Mouse (Mus musculus): Measurements from ENCODE around the gene Grip1.
A peak's percentile ranks its signal among the peaks of the same experiment; 100 is the strongest.

Grip1 gene

DNA sequence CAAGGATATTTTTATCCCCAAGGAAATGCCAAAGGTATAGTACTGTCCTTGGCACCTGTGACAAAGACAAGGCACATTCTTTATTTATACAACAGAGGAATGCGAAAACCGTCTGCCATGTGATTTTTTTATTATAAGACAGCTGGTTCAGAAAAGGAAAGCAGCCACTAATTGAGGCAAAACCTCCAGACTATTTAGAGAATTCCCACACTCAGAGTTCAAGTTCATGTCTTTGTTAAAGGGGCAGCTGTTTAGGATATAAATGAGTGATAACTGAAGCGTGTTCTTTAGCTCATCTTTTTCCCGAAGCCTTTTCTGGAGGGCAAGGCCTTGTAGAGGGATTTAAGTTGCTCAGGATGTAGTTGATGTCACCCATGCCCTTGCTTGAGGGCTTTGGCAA, 126.4 kb downstream of the Grip1 start:
- DNase-seq: no peak

DNA sequence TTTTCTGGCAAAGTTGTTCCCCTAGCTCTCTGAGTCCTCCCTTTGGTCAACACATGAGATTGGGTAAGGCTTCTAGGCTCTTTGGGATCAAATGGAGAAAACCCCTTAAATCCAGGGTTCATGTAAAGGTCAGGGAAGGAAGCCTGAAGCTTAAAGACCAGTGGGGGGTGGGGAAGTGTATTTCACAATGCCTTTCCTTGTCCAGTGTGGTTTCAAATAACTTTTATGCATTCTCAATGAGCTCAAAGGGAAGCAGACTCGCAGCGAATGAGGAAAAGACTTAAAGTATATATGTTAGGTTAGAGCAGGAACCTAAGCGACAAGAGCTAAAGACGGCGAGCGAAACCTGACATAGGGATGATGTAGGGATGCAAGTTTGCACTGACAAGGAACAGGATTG, 131.0 kb downstream of the Grip1 start:
- DNase-seq: no peak

DNA sequence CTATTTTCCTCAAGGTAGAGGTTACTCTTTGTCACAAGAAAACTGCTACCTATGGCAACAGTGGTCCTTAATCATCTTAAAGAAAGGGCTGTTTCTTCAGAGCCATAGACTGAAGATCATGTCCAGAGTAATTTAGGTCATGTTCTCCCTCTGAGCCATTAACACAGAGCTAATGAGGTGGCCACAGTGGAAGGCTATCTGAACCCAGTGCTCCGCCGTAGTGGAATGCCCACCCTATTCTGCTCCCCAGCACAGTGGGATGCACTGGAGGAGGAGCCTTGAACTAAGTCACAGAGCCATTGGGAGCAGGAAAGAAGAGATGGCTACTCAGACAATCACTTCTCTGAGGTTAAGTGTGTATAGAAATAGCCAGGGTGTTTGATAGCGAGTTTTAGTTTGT, 133.3 kb downstream of the Grip1 start:
- DNase-seq: no peak

DNA sequence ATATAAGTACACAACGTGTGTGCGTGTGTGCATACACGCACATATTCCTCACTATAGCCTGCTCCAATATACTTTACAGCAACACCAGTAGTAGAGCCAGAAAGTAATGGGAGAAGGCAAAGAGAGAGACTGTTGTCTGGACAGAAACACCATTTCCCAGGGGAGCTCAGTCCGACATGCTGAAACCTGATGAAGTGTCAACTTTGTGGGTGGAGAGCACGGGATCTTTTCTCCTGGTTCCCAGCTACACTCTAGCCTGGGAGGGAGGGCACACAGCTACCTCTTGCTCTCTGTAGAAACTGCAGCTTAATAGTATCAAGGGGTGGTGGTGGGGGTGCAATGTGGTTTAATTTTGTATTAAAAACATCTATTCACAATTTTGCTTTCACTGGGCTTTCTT, 143.2 kb downstream of the Grip1 start:
- DNase-seq: no peak

DNA sequence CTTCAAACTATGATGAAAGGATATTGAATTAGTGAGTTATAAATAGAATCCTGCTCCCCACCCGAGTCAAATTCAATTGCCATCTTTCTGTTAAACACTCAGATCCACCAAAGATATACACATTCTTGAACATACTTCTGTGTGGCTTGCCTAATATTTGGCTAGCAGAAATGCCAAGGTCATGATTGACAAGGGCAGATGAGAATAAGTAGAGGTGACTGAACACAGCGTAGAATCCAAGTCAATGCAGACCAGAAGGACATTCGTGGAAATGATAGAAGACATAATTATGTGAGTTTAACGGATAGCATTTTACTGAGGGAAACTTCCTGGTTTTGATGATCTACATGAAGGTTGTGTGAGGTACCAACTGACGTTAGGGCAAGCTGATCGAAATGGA, 153.9 kb downstream of the Grip1 start:
- no peak for DNase-seq

DNA sequence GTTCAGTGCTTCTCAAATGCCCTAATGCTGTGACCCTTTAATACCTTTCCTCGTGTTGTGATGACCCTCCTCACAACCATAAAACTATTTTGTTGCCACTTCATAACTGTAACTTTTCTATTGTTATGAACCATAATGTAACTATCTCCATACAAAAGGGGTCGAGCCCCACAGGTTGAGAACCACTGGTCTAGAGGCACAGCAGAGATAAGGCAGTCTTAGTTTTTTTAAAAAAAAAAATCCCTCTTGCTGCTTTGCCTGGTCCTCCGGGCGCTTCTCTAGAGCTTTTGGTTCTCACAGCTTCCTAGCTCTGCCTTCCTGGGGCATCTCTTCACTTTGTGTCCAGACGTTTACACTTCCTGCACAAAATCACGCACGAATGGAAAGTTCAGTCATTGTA, 155.4 kb downstream of the Grip1 start:
- no peak for DNase-seq

DNA sequence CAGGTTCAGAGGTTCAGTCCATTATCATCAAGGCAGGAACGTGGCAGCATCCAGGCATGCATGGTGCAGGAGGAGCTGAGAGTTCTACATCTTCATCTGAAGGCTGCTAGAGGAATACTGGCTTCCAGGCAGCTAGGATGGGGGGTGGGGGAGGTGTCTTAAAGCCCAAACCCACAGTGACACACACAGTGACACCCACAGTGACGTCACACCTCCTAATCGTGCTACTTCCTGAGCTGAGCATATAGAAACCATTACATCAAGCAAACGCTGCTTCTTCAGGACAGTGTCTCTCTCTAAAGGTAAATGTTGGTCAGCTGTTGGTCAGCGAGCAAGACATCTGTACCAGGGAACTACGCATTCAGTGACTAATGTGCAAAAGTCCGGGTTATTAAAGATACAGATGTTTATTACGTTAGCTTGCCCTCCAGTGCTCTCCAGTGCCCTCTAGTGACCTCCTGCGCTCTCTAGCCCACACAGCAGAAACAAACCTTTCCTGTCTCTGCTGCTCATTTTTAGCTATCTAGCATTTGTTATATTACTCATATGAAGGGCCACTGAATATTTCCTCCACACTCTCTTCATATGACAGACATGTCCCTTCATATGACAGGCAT, 156.8 kb downstream of the Grip1 start:
- peak; percentile 52 for DNase-seq

DNA sequence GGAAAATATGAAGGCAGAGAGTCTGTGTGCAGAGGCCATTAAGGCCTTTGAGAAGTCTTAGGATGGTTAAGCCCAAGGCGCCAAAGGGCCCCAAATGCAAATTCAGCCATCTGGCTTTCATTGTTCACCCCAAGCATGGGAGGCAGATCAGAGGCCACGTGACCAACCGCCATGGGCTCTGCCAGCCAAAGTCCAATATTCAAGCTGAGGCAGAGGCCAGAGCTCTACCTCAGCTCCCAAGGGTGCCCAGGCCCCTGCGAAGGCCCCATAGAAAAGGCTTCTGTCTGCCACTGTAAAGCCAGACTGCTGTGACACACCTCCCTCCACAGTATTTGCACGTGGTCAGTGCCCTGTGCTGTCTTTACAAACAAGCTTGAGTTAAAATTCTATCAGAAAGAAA, 158.4 kb downstream of the Grip1 start:
- DNase-seq: no peak

DNA sequence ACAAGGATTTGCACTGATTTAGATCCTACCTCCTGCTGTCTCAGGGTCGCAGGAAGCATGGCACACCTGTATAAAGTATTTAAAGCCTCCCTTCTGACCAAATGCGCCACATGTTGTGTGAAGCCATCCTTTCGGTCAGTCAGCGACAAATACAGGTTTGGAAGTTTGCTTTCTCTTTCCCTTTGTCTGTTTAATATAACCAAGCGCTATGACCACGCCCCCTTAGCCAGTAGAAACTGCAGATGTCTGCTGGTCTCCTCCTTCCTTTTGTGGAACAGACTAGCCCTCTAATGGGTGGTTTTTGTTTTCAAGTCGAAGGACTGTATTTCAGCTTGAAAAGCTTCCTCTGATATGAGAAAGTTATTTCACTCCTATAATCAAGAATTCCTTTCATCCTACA, 161.1 kb downstream of the Grip1 start:
- peak; percentile 3 for DNase-seq

DNA sequence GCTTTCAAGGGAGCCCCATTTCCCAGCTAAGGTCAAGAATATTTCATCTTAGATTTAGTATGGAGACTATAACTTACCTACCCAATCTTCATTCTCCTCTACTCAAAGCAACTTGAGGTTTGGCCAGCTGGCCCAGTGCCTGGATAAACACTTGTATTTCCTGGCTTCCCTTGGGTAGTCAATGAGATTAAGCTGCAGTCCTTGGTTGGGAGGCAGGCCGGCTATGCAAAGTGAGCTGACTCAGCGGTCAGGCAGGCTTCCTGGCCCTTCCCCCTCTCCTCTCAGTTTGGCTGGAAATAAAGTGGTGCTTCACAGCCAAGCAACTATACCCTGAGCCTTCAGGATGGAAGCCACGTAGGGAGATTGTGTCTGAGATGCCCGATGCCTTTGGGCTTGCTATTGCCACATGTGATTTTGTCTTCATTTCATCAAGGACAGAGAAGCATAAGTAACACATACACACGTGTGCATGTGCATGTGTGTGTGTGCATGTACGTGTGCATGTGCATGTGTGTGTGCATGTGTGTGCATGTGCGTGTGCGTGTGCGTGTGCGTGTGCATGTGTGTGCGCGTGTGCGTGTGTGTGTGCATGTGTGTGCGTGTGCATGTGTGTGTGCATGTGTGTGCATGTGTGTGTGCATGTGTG, 161.7 kb downstream of the Grip1 start:
- DNase-seq: peak; percentile 89

DNA sequence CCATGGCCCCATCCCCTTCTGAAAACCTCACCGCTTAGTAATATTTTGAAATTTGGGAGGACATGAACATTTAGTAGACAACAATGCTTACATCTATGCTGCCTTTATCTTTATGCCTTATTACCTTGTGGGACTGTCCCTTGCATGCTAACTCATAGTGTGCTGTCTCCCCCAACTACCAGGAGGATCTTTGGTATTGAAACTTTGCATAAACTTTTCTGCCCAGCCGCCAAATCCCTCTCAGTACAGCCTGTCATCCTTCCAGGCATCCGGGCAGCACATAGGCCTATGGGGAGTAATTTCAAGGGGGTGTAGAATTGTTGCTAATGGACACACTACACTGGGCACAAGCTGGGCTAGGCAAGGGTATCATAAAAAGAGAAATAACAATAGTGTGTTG, 162.4 kb downstream of the Grip1 start:
- no peak for DNase-seq

DNA sequence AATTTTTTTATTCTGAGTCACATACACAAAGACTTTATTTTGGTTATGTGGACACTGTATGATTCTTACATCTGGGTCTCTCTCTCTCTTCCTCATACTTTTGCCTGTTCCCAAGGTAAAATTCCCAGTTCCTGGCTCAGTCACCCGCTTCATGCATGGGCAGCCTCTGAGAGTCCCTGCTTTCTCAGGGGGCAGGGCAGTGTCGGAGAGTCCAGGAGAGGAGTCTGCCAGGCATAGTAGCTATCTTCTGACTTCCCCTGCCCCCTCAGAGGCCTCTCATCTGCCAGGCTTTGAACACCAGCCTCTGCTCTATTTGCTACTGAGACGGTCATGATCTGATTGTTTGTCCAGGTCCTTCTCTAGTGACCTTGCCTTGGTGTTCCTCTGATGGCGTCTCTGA, 175.0 kb downstream of the Grip1 start:
- no peak for DNase-seq

DNA sequence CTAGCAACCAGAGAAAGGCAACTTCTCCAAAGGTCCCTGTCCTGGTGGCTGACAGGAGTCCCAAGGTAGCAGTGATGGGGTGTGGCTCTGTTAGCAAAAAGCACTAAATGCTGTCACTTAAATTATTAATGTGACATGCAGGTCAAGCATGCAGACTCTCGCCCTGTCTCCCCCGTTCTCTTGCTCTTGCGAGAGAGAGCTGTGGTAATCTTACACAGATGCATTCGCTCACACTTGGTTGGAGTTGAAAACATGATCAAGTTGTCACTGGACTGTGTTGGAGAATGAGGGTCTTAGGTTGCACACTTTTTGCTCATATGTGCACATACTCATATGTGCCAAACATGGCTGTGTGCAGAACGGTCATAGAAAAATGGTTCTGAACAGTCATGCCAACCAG, 176.8 kb downstream of the Grip1 start:
- DNase-seq: no peak

DNA sequence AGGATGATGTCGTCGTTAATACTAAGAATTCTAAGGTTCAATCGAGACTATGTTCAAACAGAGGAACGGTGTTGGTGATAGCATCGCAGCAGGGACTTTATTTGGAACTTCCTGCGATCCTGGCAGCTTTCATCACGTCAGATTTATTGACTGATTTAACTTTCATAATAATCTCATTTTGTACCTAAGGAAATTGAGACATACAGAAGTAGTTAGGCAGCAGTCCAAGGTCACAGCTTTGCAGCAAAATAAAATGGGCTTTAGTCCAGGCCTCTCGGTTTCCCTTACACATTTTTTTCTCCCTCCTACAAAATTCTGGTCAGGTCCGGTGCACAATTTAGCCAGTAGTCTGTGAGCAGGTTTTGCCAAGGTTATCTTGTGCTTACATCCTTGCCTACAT, 178.3 kb downstream of the Grip1 start:
- DNase-seq: no peak

DNA sequence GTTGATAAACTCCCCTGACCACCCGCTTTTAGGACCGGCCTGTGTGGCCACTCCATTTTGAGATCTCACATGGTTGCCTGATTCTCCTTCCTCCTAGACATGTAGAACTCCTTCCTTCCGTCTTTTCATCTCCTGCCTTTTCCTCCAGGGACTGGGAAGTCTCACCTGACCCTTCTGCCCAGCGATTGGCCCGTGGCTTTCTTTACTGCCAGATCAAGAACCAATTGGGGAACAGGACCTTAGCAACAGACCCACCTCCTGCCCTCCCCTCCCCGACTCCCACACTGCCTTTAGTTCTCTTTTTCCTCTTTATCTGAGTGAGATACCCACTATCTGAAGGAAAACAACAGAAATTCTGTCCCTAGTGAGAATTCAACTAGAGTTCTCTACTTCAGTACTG, 180.9 kb downstream of the Grip1 start:
- peak; percentile 12 for DNase-seq

DNA sequence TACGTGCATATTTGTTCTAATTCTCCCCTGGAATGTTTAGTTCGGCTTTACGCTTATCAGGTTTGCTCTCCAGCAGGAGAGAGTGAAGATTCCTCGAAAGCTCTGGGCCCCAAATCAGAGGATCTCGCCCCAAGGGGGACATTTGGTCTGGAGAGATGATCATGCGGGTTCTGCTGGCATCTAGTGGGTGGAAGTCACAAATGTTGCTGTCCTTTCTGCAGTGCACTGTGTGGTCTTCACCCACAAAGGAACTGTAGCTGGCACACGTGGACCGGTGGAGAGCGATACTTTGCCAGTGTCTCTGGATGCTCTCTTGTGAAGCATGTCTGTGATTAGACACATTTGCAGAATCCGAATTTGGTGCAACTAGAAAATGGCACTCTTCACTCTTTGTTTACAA, 186.9 kb downstream of the Grip1 start:
- no peak for DNase-seq

DNA sequence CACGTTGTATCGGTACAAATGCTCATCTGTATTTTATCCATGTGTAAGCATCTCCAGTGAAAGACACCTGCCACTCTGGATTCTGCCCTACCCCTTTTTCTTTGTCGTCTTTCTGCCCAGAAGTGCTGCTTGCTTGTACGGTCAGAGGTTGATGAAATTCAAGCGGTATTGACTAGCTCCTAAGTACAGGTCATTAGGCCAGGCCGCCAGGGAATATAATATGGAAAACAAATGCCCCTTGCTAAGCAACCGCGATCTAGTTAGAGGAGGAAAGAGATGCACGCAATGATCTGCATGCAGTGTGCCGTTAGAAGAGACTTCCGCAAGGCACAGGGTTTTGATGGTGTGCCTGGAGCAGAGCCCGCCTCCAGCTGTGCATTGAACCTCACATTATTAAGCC, 187.4 kb downstream of the Grip1 start:
- DNase-seq: no peak

DNA sequence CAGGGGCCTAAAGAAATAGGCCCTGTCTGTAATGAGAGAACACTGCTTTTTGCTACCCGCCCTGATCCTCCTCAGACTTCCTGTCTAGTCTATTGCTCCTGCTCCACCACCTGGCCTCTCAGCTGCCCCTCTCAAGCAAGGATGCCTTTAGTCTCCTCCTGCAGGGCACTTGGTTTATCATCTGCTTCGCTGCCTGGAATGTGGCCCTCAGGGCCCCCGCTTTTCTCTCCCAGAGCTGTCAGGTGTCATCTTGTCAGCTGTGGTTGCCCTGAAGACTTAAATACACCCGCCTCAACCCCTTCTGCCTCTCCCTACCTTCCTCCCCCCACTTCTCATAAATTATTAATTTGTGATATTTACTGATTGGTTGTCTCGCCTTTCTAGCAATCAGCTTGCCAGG, 190.7 kb downstream of the Grip1 start:
- DNase-seq: no peak

DNA sequence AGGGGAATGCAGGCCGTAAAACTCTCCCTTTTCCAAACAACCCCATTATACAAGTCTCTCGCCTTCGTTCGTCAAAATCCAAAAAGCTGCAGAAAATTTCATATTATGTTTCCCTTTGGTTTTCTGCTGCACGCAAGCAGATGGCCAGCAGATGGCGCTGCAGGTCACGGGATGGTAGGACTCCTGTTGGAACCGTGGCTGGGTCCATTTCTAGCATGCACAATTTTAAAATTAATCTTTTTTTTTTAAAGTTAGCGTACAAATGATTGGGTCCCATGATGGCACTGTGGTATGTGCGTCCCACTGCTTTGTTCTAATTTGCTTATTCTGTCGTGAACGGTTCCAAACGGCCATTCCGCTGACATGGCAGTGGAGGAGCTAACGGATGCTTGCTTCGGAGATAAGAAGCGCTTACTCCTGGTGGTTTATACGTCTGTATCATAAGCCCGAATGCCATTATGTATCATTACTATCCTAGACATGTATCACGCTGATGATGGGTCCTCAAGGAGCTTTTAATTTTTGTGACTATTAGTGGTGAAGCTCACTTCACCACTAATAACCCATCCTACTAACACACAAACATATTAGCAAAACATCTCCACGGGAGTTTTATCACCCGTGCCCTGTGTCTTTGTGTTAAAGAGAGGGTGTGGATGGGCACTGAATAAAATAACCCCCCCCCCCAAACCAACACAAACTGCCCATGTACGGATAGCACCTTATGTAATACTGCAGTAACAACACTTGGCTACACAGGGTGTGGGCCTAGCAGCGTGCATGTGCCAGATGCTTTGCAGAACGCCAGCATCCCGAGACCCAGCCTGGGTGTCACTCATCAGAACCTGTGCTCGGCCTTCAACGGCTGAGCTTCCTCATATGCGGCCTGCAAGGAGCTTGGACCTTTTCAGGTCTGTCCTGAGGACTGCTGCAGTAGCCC, 193.1 kb downstream of the Grip1 start:
- peak; percentile 68 for DNase-seq

DNA sequence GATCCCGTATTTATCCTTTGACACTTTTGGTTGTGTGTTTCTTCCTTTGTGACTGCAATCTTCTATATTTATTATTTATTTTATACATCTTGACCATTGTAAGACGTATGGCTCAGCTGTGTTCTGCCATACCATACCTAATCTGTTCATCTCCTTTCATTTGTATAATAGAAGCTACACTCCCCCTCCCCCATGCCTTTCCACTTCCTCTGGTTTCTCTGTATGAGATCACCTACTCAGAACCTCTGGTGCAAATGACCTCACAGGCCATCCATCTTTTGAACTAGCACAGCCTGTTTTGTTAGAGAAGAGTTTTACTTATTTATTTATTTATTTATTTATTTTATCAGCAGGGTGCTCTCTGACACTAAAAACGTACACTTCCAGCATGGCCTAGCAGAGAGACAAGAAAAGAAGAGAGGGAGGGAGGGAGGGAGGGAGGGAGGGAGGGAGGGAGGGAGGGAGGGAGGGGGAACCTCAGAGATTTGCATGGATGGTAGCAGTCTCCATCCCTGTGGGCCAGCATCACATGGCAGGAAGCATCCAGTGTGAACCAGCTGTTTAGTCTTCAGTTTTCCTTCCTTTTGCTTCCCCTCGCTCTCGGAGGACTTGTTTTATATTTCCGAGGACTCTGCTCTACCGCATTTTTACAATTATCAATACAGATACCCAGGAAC, 207.2 kb downstream of the Grip1 start:
- DNase-seq: no peak

DNA sequence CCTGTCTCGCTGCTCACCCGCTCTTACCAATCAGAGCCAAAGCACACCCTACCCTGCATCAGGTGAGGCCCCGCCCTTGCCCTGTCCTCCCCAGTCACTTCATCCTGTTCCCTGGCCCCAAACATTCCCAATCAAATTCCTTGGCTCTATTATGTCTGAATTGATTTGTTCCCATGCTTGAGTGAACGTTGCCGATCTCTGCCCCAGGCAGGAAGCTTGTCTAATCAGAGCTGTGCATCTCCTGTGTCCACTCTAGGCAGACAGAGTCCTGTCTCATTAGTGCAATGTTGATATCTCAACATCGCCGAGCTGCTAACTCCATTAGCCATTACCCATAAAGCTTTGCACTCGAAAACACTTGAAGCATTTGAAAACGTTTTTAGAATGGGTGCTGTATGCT, 210.0 kb downstream of the Grip1 start:
- DNase-seq: no peak

DNA sequence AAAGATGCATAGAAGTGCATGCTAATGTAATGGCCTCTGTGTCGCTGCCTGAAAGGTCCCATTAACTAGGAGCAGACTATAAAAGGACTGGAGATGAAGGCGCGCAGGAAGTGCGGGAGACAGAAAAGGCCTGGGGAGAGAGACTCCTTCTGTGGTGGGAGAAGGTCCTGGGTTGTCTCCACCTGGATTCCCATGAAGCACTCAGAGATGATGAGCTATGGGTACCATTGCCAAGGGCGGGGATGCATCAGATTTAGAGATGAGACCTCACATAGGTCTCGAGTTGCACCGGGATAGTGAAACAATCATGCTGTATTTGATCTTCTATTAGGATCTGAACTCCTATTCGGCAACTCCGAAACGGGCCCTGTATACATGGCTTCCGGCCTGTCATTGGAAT, 212.8 kb downstream of the Grip1 start:
- no peak for DNase-seq

DNA sequence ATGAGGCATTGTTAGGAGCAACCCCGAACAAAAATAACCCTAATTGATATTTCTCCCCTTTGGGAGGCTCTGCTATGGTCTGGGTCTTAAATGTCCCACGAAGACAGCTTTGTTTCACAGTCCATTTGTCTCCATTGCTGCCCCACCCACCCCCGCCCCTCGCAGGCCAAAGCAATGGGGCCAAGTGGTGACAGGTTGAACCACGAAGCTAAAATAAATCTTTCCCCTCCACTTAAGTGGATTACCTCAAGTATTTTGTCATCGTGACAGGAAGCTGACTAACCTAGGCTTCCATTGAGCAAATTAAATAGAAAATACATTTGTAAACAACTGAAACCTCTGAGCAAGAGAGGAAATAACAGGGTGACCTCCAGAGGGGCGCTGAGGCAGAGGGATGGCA, 216.8 kb downstream of the Grip1 start:
- no peak for DNase-seq
